Mouse (Mus musculus) heart, adult 2 months (tissue): ENCODE data around the gene Shmt2. TPM values are rescaled to one million over a fixed set of nuclear protein-coding genes. Genes with fewer than 3 reads are reported as not detected.

Source experiments
- DNase-seq, 2 experiments: peaks; one replicate each; pipeline ENCODE4 v3.0.0; 2021
- H3K27ac ChIP-seq: fragments of 200-600 bp; 2 replicates; pipeline ENCODE4 v1.8.1; 2022
- H3K27me3 ChIP-seq: fragments of 200-500 bp; 2 replicates; pipeline ENCODE4 v1.6.1; 2012; ENCODE audit warnings: mild to moderate bottlenecking, low read length, inconsistent platforms, mixed read lengths; ENCODE audit not compliant: control insufficient read depth, insufficient read depth
- H3K36me3 ChIP-seq: fragments of 200-500 bp; 2 replicates; pipeline ENCODE4 v1.6.1; 2012; ENCODE audit warnings: low read length, inconsistent platforms; ENCODE audit not compliant: control insufficient read depth, insufficient read depth
- H3K4me1 ChIP-seq: fragments of 200-500 bp; 2 replicates; pipeline ENCODE4 v1.6.1; 2011; ENCODE audit warnings: low read length; ENCODE audit not compliant: control insufficient read depth, insufficient read depth
- H3K4me3 ChIP-seq: fragments of 200-600 bp; 2 replicates; pipeline ENCODE4 v1.8.1; 2022
- H3K79me2 ChIP-seq: fragments of 200-500 bp; replicated peaks from 2 replicates; pipeline ENCODE4 v1.6.1; 2012; ENCODE audit warnings: mild to moderate bottlenecking, inconsistent platforms, low read length, moderate library complexity, mixed read lengths; ENCODE audit not compliant: control insufficient read depth, insufficient read depth
- H3K9ac ChIP-seq: fragments of 200-500 bp; 2 replicates; pipeline ENCODE4 v1.6.1; 2012; ENCODE audit warnings: low read depth, mild to moderate bottlenecking, control low read depth, inconsistent platforms, low read length, mixed read lengths
- CTCF ChIP-seq: fragments of 200-600 bp; IDR thresholded peaks from 2 replicates; pipeline ENCODE4 v1.8.1; 2022; ENCODE audit warnings: antibody characterized with exemption, mild to moderate bottlenecking, moderate library complexity
- EP300 ChIP-seq: fragments of 200-500 bp; IDR thresholded peaks from 2 replicates; pipeline ENCODE4 v1.6.1; 2011; ENCODE audit warnings: low read depth, low read length, control low read depth; ENCODE audit not compliant: insufficient read depth
- POLR2A ChIP-seq: fragments of 200-500 bp; IDR thresholded peaks from 2 replicates; pipeline ENCODE4 v1.6.1; 2011; ENCODE audit warnings: mild to moderate bottlenecking, low read depth, low read length, control low read depth; ENCODE audit not compliant: insufficient read depth
- WGBS: fragments of 180-500 bp; shearing (Covaris S2); methylation state at CpG from one replicate; pipeline ENCODE4 v1.1.7; 2018; 5-methylcytosine and 5-hydroxymethylcytosine counted together
- intact Hi-C: fragments of 180-260 bp; cut with DNase I; formaldehyde crosslinking; loops from one replicate; pipeline ENCODE4 v1.15.1; 2025
- polyA plus RNA-seq: library from polyadenylated mRNA; depleted of rRNA; stranded (reverse); fragments of >200 nt; gene quantifications from 2 replicates; pipeline ENCODE4 v1.2.3, GENCODE M21; 2012
- total RNA-seq, 2 experiments: library from RNA; stranded (reverse); gene quantifications; 2 replicates each; pipeline ENCODE4 v1.2.3; 2021

Shmt2 gene
- total and polyA plus RNA-seq, 3 experiments, result 42.6 to 67.0 (median 43.4) TPM

DNA sequence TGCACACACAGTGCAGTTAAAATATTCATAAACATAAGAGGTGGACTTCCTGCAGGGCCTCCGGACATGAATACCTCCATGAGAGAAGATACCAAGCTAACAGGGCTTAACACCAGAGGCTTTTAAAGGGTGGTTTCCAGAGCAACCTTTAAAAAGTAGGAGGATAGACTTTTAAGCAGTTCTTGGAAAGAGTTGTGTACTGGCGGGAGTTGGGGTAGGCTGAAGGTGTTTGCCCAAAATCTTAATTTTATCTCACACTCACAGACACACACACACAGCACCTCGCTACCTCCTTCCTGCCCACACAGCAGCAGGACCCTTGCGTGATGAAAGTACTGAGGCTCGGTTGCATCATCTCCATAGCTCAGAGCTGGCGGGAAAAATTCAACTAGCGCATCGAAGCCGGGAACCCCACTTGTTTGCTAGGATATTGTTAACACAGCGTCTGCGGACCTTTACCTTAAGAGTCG is 598 bp downstream of the Shmt2 start:
- no peak for DNase-seq
- peak overlapping the region; percentile 73 for H3K27ac ChIP-seq
- peaks cover 3% of the 10 kb centered on the region; the same call in 1 of the 2 replicates for H3K4me1 ChIP-seq
- H3K36me3 ChIP-seq, result no peaks in the 10 kb centered on the region
- H3K9ac ChIP-seq, result peak overlapping the region; percentile 86
- peak overlapping the region; percentile 94 for H3K4me3 ChIP-seq
- H3K79me2 ChIP-seq, result no peaks in the 10 kb centered on the region
- 6% methylated on average over 12 of the region's 12 CpGs for WGBS
- TF ChIP-seq CTCF (no peak), POLR2A (no peak), EP300 (no peak)
- intact Hi-C loops, result no loop called here
- H3K27me3 ChIP-seq, result peaks cover 13% of the 10 kb centered on the region

DNA sequence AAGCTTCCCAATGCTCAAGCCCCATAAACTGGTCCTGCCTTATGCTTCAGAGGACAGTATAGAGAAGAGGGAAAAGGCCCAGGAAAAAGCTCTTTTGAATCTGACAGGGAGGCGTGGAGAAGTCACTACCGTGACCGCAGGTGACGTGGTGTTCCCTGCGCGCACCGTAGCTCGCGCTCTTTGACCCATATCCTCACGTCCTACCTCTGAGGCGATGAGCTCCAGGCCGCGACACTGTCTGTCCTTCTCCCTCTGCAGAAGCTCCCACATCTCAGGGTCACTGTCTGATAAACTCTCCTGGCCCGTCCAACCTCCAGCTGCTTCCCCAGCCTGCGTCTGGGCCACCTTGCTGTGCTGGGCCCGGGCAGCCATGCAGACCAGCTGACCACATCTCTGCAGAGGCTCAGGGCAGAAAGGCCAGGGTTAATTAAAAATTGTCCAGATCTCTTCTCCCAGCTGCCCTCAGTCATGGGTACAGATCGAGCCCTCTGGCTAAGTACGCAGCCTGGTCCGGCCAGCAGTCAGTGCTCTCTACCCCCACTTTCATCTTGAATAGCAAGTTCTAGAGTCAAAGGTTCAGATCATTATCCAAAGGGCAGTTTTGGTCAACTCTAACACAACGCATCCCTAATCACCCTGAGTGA is 1.4 kb downstream of the Shmt2 start:
- no peak overlapping the region for H3K27ac ChIP-seq
- no peaks in the 10 kb centered on the region for H3K36me3 ChIP-seq
- no peaks in the 10 kb centered on the region for H3K79me2 ChIP-seq
- H3K4me1 ChIP-seq, result peaks cover 4% of the 10 kb centered on the region; the same call in 1 of the 2 replicates
- DNase-seq, result no peak
- H3K4me3 ChIP-seq, result no peak overlapping the region
- peaks cover 7% of the 10 kb centered on the region for H3K27me3 ChIP-seq
- intact Hi-C loops, result no loop called here
- WGBS, result 82% methylated on average over 20 of the region's 20 CpGs
- TF ChIP-seq EP300, result no peak
- TF ChIP-seq CTCF, result no peak
- TF ChIP-seq POLR2A, result no peak
- no peak overlapping the region for H3K9ac ChIP-seq

DNA sequence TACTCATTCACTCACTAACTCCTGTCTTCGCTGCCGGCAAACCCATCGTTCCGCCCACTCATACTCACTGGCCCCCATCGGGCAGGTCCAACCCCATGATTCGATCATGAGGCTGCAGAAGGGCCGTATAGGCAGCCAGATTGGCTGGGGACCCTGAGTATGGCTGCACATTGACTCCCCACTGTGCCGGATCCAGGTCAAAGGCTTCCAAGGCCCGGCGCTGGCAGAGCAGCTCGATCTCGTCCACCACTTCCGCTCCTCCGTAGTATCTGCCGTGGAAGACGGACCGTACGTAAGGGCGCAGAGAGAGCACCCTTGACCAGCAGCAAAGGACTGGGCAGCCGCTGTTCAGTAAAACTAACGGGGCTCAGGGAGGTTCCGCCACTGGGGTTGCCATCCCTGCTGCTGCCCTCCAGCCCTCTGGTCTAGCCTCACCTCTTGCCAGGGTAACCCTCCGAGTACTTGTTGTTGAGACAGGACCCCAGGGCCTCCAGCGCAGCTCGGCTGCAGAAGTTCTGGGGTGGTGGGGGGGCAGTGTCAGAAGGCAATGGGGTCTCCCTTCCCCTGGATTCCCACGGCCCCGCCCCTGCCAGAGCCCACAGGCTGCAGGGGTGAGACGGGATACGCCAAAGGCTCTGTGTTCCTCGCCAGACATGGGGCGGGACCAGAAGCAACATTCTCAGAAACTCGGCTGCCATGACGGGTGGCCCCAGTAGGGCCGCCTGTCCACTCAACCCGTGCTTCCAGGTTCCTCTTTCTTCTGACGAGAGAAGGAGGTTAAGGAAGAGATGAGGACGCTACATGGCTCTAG is 2.1 kb downstream of the Shmt2 start:
- Histone ChIP-seq H3K4me1 (peaks cover 4% of the 10 kb centered on the region; the same call in 1 of the 2 replicates), H3K79me2 (no peaks in the 10 kb centered on the region), H3K36me3 (no peaks in the 10 kb centered on the region), H3K27me3 (peaks cover 6% of the 10 kb centered on the region), H3K27ac (no peak overlapping the region), H3K9ac (no peak overlapping the region), H3K4me3 (no peak overlapping the region)
- no peak for TF ChIP-seq EP300
- TF ChIP-seq CTCF, result no peak
- TF ChIP-seq POLR2A, result no peak
- intact Hi-C loops, result no loop called here
- WGBS, result 93% methylated on average over 37 of the region's 37 CpGs
- no peak for DNase-seq

GRCm38 (mm10) chr10:127519041-127519701 is 3.1 kb downstream of the Shmt2 start:
- H3K4me1 ChIP-seq, result peaks cover 4% of the 10 kb centered on the region; the same call in 1 of the 2 replicates

GRCm38 (mm10) chr10:127517941-127518340 is 4.3 kb downstream of the Shmt2 start:
- no peak for DNase-seq
- Histone ChIP-seq H3K27ac (no peak overlapping the region), H3K4me3 (no peak overlapping the region), H3K9ac (no peak overlapping the region), H3K4me1 (peaks cover 7% of the 10 kb centered on the region; the same call in 1 of the 2 replicates), H3K27me3 (no peaks in the 10 kb centered on the region), H3K36me3 (no peaks in the 10 kb centered on the region), H3K79me2 (no peaks in the 10 kb centered on the region)
- WGBS, result 94% methylated on average over 22 of the region's 22 CpGs
- no peak for TF ChIP-seq CTCF
- no peak for TF ChIP-seq POLR2A
- TF ChIP-seq EP300, result no peak
- intact Hi-C loops, result no loop called here

More at GRCm38 (mm10) chr10:127519041-127519701, 3.1 kb downstream of the Shmt2 start:
- Histone ChIP-seq H3K4me3 (no peak overlapping the region), H3K79me2 (no peaks in the 10 kb centered on the region), H3K27me3 (no peaks in the 10 kb centered on the region), H3K9ac (no peak overlapping the region), H3K36me3 (no peaks in the 10 kb centered on the region), H3K27ac (no peak overlapping the region)
- 94% methylated on average over 26 of the region's 26 CpGs for WGBS
- no peak for DNase-seq
- TF ChIP-seq EP300, result no peak
- TF ChIP-seq POLR2A, result no peak
- TF ChIP-seq CTCF, result no peak
- intact Hi-C loops, result no loop called here
